Mouse (Mus musculus): ENCODE data around the gene Itga9.

DNA sequence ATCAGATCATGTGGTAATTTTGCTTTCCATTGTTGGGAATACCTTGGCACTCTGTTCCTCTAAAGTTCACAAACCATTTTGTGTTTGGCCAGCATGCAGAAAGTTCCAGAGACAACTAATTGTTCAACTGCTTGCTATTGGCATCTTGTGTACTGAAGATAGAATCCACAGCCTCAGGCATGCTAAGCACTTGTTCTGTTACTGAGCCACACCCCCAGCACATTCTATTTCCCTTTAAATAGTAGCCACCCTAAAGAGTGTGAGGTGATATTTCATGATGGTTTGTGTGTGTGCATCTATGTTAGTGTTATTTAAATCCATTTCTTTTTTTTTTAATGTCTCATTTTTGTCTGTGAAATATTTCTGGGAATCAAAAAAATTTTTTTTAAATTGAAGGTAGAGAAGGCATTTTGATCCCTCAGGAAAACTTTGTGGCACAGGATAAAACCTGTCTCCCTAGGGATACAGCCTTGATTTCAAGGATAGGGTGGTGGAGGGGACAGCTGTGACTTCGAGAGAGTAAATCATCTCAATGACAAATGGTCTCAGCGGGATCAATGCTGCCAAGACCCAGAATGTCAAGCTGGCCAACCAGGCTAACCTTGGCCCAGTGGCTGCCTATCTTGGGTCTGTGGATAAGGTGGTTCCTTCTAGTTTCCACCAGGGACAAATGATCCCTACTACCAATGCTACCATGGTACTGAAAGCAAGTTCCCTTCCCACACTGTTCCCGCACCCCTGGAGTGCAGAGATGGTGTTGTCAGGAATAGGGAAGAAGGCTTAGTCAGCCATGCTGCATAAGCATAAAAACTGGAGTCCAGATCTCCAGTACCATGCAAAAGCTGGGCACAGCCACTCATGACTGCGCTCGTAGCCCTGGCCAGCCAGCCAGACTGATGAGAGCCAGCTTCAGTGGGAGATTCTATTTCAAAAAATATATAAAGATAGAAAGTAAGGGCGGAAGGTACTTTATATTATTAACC lies 25.6 kb downstream of the Itga9 start:
- TF ChIP-seq EP300 (IDR thresholded peaks at IDR 0.05; ENCODE audit: low read depth) (no peak), CTCF (IDR thresholded peaks at IDR 0.05; ENCODE audit: low read depth) (no peak)

Data from liver, embryonic 14.5 days (tissue).